Mouse (Mus musculus): ENCODE measurements around the gene Nbl1. TPM values are rescaled to one million over a fixed set of nuclear protein-coding genes. Genes with fewer than 3 reads are reported as not detected.
A peak's percentile ranks its signal among the peaks of the same experiment; 100 is the strongest.

Nbl1 gene
- total RNA-seq, 2 experiments from 2014 or later, result 43.8 to 50.2 TPM

GRCm38 (mm10) chr4:139037795-139038607 is 54.8 kb downstream of the Nbl1 start:
- peak in 1 of 2 experiments; percentile 60 for DNase-seq (ENCODE audit: low spot score in 2 of 2)
- intact Hi-C loops (cut with DNase I), result loop anchor here (5.0 kb wide), 1 partner anchor 39 kb away; the partner anchor contains the start of gene Htr6

- intact Hi-C loops (cut with DNase I), result loop anchor here (5.0 kb wide), 1 partner anchor 42 kb away; the partner anchor contains the start of gene Htr6
- DNase-seq (ENCODE audit: low spot score in 2 of 2), result no peak
Observed at GRCm38 (mm10) chr4:139035799-139036198, 57.0 kb downstream of the Nbl1 start.

GRCm38 (mm10) chr4:139034942-139035341 is 57.9 kb downstream of the Nbl1 start:
- DNase-seq (ENCODE audit: low spot score in 2 of 2), result no peak
- intact Hi-C loops (cut with DNase I), result loop anchor here (5.0 kb wide), 1 partner anchor 42 kb away; the partner anchor contains the start of gene Htr6

- no peak for DNase-seq (ENCODE audit: low spot score in 2 of 2)
- intact Hi-C loops (cut with DNase I), result no loop called here
Observed at GRCm38 (mm10) chr4:139034540-139034939, 58.3 kb downstream of the Nbl1 start.

GRCm38 (mm10) chr4:139034010-139034367 is 58.8 kb downstream of the Nbl1 start:
- intact Hi-C loops (cut with DNase I), result no loop called here
- no peak for DNase-seq (ENCODE audit: low spot score in 2 of 2)

- no peak for DNase-seq (ENCODE audit: low spot score in 2 of 2)
- intact Hi-C loops (cut with DNase I), result no loop called here
Observed at GRCm38 (mm10) chr4:139033263-139034009, 59.4 kb downstream of the Nbl1 start.

GRCm38 (mm10) chr4:139032521-139032920 is 60.3 kb downstream of the Nbl1 start:
- intact Hi-C loops (cut with DNase I), result no loop called here

More at GRCm38 (mm10) chr4:139032521-139032920, 60.3 kb downstream of the Nbl1 start:
- no peak for DNase-seq (ENCODE audit: low spot score in 2 of 2)

Other genes with a start within 250 kb of the Nbl1 start
- gene Pla2g5, start 229.5 kb downstream of the Nbl1 start, total RNA-seq (2021), result 1 to 10 TPM; 2.8 to 4.2 TPM
- not detected for gene Gm13030, start 219.0 kb downstream of the Nbl1 start, total RNA-seq (2021)
- not detected for gene Pla2g2e, start 215.1 kb downstream of the Nbl1 start, total RNA-seq (2021)
- gene Otud3, start 179.0 kb downstream of the Nbl1 start, total RNA-seq (2021), result 10 to 100 TPM; 16.9 to 19.8 TPM
- gene Rnf186, start 125.9 kb downstream of the Nbl1 start, total RNA-seq (2021), result not detected
- gene Tmco4, start 120.1 kb downstream of the Nbl1 start, total RNA-seq (2021), result 1 to 10 TPM; 1.1 to 1.8 TPM
- gene Htr6, start 17.4 kb downstream of the Nbl1 start, total RNA-seq (2021), result 1 to 10 TPM; 5.4 to 6.2 TPM
- 100 to 1,000 TPM; 208 to 210 TPM for gene Minos1, start 38.1 kb upstream of the Nbl1 start, total RNA-seq (2021)
- 100 to 1,000 TPM; 394 to 398 TPM for gene Capzb, start 99.9 kb upstream of the Nbl1 start, total RNA-seq (2021)
- gene Pqlc2, start 217.7 kb upstream of the Nbl1 start, total RNA-seq (2021), result 10 to 100 TPM; 15.1 to 15.4 TPM
- 10 to 100 TPM; 26.7 to 28.9 TPM for gene Akr7a5, start 217.8 kb upstream of the Nbl1 start, total RNA-seq (2021)